Mouse (Mus musculus): ENCODE measurements at regions not wholly inside any gene's neighbourhood (a gene's known extent, or its start where the extent isn't known, plus 50 kb on each side); places are given as distances from the start of the nearest gene placed in this dataset.

DNA sequence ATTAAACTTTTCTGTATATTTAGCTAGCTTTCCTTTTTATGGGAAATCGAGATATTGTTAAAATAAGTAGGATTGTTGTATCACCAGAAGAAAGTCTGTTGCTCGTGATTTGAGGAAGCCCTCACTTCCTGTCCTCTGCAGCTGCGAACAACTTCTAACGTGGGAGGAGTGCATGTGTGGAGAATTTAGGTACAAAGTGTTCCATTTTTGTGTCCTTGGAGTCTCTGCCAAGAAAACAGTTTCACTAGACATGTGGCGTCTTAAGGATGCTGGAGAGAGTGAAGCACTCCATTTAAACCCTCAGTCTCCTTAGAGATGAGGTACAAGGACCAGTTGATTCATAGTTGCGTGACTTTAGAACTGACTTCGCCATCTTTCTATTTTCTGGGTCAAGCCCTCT lies 112.9 kb downstream of the Cdca7 start:
- TF ChIP-seq CTCF (conservative IDR thresholded peaks at IDR 0.05), result no peak
- Histone ChIP-seq H3K27ac (0 out of 2 replicates have a peak overlapping the region, but pooled peaks have one; percentile 11), H3K4me3 (no peak overlapping the region)
- peak in 1 of 2 experiments; percentile 6 for DNase-seq (ENCODE audit: low spot score in 2 of 2)

DNA sequence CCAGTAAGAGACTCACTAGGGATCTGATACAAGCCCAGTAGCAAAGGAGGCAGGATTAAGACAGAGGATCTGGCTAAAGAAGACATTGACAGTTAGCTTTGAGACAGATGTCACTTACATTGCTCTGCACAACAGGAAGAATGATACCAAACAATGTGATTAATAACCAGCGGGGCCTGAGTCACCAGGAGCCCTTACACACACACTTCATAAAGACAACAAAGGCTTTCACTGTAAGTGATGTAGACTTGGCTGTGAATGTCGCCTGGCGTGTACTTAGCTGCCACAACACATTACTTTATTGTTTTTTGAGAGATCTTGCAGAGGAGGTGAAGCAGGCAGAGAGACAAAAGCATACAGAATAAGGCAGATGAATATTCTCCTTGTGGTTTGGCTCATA lies 116.1 kb downstream of the Cdca7 start:
- no peak for TF ChIP-seq CTCF (conservative IDR thresholded peaks at IDR 0.05)
- Histone ChIP-seq H3K27ac (no peak overlapping the region), H3K4me3 (no peak overlapping the region)
- no peak for DNase-seq (ENCODE audit: low spot score in 2 of 2)

- Histone ChIP-seq H3K4me3 (no peak overlapping the region), H3K27ac (no peak overlapping the region)
- no peak for DNase-seq (ENCODE audit: low spot score in 2 of 2)
- no peak for TF ChIP-seq CTCF (conservative IDR thresholded peaks at IDR 0.05)
These were observed 121.3 kb downstream of the Cdca7 start for GRCm38 (mm10) chr2:72596994-72597925.

DNA sequence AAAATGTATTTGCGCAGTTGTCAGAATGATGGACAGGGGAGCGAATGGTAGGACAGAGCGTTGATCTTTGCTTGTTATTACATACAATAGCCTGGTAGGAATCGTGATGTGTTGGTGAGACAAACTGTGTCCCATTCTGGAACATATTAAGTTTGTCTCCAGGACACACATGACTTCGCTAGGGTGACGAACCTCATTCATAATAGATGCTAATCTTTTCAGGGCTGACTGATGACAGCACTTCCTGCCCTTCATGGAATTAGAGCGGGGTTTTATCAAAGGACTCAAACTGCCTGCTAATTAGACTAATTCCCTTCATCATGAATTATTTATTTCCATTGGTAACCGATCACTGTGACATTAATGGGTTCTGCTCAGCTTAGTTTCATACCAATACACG lies 122.0 kb downstream of the Cdca7 start:
- Histone ChIP-seq H3K4me3 (no peak overlapping the region), H3K27ac (no peak overlapping the region)
- TF ChIP-seq CTCF (conservative IDR thresholded peaks at IDR 0.05), result no peak
- no peak for DNase-seq (ENCODE audit: low spot score in 2 of 2)

GRCm38 (mm10) chr2:72600723-72601122 lies 124.8 kb downstream of the Cdca7 start:
- no peak overlapping the region for H3K27ac ChIP-seq
- no peak for TF ChIP-seq CTCF (conservative IDR thresholded peaks at IDR 0.05)

DNA sequence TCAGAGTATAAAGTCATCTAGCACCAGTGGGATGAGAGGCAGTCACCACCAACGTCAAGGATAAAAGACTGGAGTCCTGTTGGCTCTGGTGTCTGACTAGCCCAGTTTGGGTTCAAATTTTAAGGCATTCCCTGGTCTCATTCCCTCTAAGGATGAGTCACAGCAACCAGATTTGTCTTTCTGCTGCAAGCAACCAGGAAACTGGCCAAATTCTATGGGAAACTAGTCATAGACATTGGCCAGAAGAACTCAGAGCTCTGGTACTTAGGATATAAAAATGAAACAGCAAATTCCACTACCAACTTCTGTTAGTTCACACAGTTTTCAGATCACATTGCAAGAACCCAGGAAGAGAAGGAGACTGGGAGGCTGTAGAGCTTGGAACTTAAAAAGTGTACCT lies 126.2 kb downstream of the Cdca7 start:
- 0 out of 2 replicates have a peak overlapping the region, but pooled peaks have one; percentile 11 for H3K27ac ChIP-seq
- H3K4me3 ChIP-seq, result no peak overlapping the region
- DNase-seq (ENCODE audit: low spot score in 2 of 2), result peak in 1 of 2 experiments; percentile 28
- TF ChIP-seq CTCF (conservative IDR thresholded peaks at IDR 0.05), result no peak

More at GRCm38 (mm10) chr2:72600723-72601122, 124.8 kb downstream of the Cdca7 start:
- DNase-seq (ENCODE audit: low spot score in 2 of 2), result no peak
- H3K4me3 ChIP-seq, result no peak overlapping the region

DNA sequence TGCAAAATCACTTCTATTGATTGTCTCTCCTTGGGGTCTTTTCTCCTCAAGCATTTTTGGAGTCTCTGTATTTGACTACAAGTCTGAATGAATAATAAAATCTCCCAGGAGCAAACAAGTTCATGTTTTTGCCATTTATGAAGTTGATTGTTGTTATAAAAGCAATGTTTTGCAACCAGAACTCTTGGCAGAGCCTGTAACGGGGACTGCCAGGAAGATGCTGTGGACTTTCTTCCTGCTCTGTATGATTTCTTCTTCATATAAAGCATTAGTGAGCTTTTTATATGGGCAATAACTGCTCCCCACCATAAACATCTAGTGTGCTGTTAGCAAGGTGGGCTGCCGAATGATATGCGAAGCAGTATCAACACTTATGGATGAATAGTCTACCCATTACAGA lies 136.3 kb downstream of the Cdca7 start:
- DNase-seq (ENCODE audit: low spot score in 2 of 2), result no peak
- Histone ChIP-seq H3K27ac (no peak overlapping the region), H3K4me3 (no peak overlapping the region)
- TF ChIP-seq CTCF (conservative IDR thresholded peaks at IDR 0.05), result no peak

- H3K4me3 ChIP-seq, result no peak overlapping the region
- TF ChIP-seq CTCF (conservative IDR thresholded peaks at IDR 0.05), result no peak
- peak; percentile 40 to 64 for DNase-seq (ENCODE audit: low spot score in 2 of 2)
These were observed 138.3 kb downstream of the Cdca7 start for GRCm38 (mm10) chr2:72614256-72614655.

DNA sequence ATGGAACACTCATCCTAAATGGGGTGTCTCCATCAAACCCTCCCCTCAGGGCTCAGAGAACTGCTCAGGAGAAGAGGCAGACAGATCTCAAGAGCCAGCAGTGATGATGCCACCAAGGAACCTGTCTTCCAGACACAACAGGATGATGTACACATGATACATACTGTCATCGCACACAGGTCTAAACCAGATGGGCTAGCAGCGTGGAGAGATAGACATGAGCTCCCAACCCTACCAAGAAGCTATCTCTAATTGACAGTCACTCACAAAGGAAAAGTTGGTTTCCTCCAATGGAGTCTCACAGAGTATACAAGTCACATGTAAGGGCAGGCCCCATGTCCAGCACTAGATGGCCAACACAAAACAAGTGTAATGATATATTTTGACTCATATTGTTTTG lies 139.9 kb downstream of the Cdca7 start:
- no peak overlapping the region for H3K4me3 ChIP-seq
- no peak for TF ChIP-seq CTCF (conservative IDR thresholded peaks at IDR 0.05)
- H3K27ac ChIP-seq, result no peak overlapping the region
- no peak for DNase-seq (ENCODE audit: low spot score in 2 of 2)

More at GRCm38 (mm10) chr2:72614256-72614655, 138.3 kb downstream of the Cdca7 start:
- H3K27ac ChIP-seq, result no peak overlapping the region

DNA sequence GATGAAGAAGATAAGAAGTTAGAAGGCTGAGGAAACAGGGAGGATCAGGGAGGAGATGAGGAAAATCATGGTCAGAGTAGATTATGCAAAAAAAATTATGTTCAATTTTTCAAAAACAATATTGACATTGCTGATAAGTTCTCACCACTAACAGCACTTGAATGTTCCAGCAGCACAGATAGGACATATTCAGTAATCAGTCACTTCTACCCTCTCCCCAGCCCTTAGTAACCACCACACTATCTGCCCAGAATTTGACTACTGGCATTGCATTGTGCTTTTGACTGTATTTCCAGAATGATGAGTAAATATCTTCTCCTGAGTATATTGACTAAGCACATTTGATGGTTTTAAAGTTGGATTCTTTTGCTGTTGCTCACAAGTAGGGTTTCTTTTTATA lies 140.5 kb downstream of the Cdca7 start:
- Histone ChIP-seq H3K4me3 (no peak overlapping the region), H3K27ac (no peak overlapping the region)
- DNase-seq (ENCODE audit: low spot score in 2 of 2), result no peak
- TF ChIP-seq CTCF (conservative IDR thresholded peaks at IDR 0.05), result no peak

GRCm38 (mm10) chr2:72619446-72619845 lies 143.5 kb downstream of the Cdca7 start:
- H3K27ac ChIP-seq, result no peak overlapping the region
- no peak overlapping the region for H3K4me3 ChIP-seq
- TF ChIP-seq CTCF (conservative IDR thresholded peaks at IDR 0.05), result no peak
- no peak for DNase-seq (ENCODE audit: low spot score in 2 of 2)

- TF ChIP-seq CTCF (conservative IDR thresholded peaks at IDR 0.05), result peak; percentile 58
- H3K27ac ChIP-seq, result no peak overlapping the region
- DNase-seq (ENCODE audit: low spot score in 2 of 2), result no peak
- H3K4me3 ChIP-seq, result peak overlapping the region; percentile 36
These were observed 144.3 kb downstream of the Cdca7 start for GRCm38 (mm10) chr2:72620182-72620652.

GRCm38 (mm10) chr2:72627915-72628314 lies 152.0 kb downstream of the Cdca7 start:
- no peak overlapping the region for H3K4me3 ChIP-seq
- DNase-seq (ENCODE audit: low spot score in 2 of 2), result no peak
- no peak overlapping the region for H3K27ac ChIP-seq
- no peak for TF ChIP-seq CTCF (conservative IDR thresholded peaks at IDR 0.05)

All from layer of hippocampus, adult 2 months (tissue).